Mouse (Mus musculus) megakaryocyte-erythroid progenitor cell, adult 5-6 weeks (primary cell): ENCODE measurements around the gene 0610010K14Rik. TPM values are rescaled to one million over a fixed set of nuclear protein-coding genes. Genes with fewer than 3 reads are reported as not detected.

Experiments used
- ATAC-seq: replicated peaks from 2 replicates; pipeline ENCODE4 v1.8.0; 2016; ENCODE audit warnings: mild to moderate bottlenecking, inconsistent platforms; ENCODE audit not compliant: severe bottlenecking, poor library complexity, low FRiP score, low TSS enrichment
- total RNA-seq, 2 experiments: library from RNA; stranded (forward) in 1 of 2; stranded (reverse) in 1 of 2; fragments of 200-1000, 215-1000 nt in 1 of 2; fragments of >200 nt in 1 of 2; fragmentation: Nextera tagmentation in 1 of 2; gene quantifications; 2 replicates each; pipeline ENCODE4 v1.2.3; 2014 to 2017

The 0610010K14Rik gene
- total RNA-seq, 2 experiments from 2014 or later = 45.7 to 71.3 TPM

GRCm38 (mm10) chr11:70193354-70194285 lies 44.1 kb downstream of the 0610010K14Rik start:
- ATAC-seq = no peak

GRCm38 (mm10) chr11:70192157-70192556 lies 45.6 kb downstream of the 0610010K14Rik start:
- no peak for ATAC-seq

GRCm38 (mm10) chr11:70191188-70191587 lies 46.5 kb downstream of the 0610010K14Rik start:
- ATAC-seq = no peak

DNA sequence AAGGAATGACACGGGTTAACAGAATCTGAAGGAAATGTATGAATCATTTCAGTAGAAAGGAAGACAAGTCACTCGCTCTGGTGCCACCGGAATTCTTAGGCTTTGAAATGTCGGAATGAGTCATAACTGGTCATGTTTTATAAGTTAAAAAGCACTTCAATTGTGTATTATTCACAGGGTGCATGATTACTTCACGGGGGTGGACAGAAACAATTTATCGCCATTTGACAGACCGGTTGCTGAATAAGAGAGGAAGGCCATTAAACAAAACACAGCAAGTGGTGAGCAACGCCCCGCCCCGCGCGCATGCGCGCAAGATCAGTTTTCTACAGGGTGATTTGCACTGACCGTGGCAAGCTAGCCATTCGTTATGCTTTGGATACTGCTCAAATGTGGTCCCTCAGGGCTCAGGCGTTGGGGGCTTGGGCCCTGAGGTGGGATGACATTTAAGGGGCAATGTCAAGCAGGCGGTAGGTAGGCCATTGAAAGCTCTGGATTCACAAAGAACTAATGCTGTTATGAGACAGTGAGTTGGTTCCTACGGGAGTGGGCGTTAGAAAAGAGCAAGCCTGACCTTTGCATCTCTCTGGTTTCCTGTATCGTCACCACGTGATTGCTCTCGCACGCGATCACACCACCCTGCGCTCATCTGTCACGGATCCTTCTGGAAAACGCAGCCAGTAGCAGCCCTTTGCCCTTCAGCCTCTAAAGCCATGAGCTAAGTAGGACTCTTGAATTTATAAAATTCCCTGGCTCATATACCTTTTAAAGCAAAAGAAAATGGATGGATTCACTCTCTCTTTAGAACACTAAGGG lies 48.2 kb downstream of the 0610010K14Rik start:
- no peak for ATAC-seq

Other genes starting within 250 kb of the 0610010K14Rik start
- gene Gabarap, start 246.8 kb downstream of the 0610010K14Rik start, total RNA-seq (2014; fragmentation: Nextera tagmentation) = 267 and 278 TPM in 2 replicates
- 222 and 223 TPM in 2 replicates for gene Gabarap, start 246.8 kb downstream of the 0610010K14Rik start, total RNA-seq (2017)
- gene Phf23, start 242.1 kb downstream of the 0610010K14Rik start, total RNA-seq (2014; fragmentation: Nextera tagmentation) = 49.1 and 53.9 TPM in 2 replicates
- 46.2 and 53.7 TPM in 2 replicates for gene Phf23, start 242.1 kb downstream of the 0610010K14Rik start, total RNA-seq (2017)
- gene Dvl2, start 237.3 kb downstream of the 0610010K14Rik start, total RNA-seq (2014; fragmentation: Nextera tagmentation) = 20.3 and 30.0 TPM in 2 replicates
- 15.8 and 20.8 TPM in 2 replicates for gene Dvl2, start 237.3 kb downstream of the 0610010K14Rik start, total RNA-seq (2017)
- 50.8 and 85.0 TPM in 2 replicates for gene Acadvl, start 222.5 kb downstream of the 0610010K14Rik start, total RNA-seq (2014; fragmentation: Nextera tagmentation)
- gene Acadvl, start 222.5 kb downstream of the 0610010K14Rik start, total RNA-seq (2017) = 58.1 and 70.7 TPM in 2 replicates
- gene Dlg4, start 221.0 kb downstream of the 0610010K14Rik start, total RNA-seq (2014; fragmentation: Nextera tagmentation) = 2.1 and 3.0 TPM in 2 replicates
- 0.23 and 0.76 TPM in 2 replicates for gene Dlg4, start 221.0 kb downstream of the 0610010K14Rik start, total RNA-seq (2017)
- gene Asgr1, start 183.8 kb downstream of the 0610010K14Rik start, total RNA-seq (2014; fragmentation: Nextera tagmentation) = not detected in 2 replicates
- gene Asgr1, start 183.8 kb downstream of the 0610010K14Rik start, total RNA-seq (2017) = not detected in 2 replicates
- not detected in 2 replicates for gene Asgr2, start 145.3 kb downstream of the 0610010K14Rik start, total RNA-seq (2014; fragmentation: Nextera tagmentation)
- not detected in 2 replicates for gene Asgr2, start 145.3 kb downstream of the 0610010K14Rik start, total RNA-seq (2017)
- gene Mgl2, start 107.6 kb downstream of the 0610010K14Rik start, total RNA-seq (2014; fragmentation: Nextera tagmentation) = not detected in 2 replicates
- not detected in 2 replicates for gene Mgl2, start 107.6 kb downstream of the 0610010K14Rik start, total RNA-seq (2017)
- not detected in 2 replicates for gene Clec10a, start 81.7 kb downstream of the 0610010K14Rik start, total RNA-seq (2014; fragmentation: Nextera tagmentation)
- 0.75 TPM in 1 of 2 replicates, not detected in the other for gene Clec10a, start 81.7 kb downstream of the 0610010K14Rik start, total RNA-seq (2017)
- gene Slc16a11, start 25.2 kb downstream of the 0610010K14Rik start, total RNA-seq (2014; fragmentation: Nextera tagmentation) = not detected in 2 replicates
- gene Slc16a11, start 25.2 kb downstream of the 0610010K14Rik start, total RNA-seq (2017) = not detected in 2 replicates
- 2.4 and 3.1 TPM in 2 replicates for gene Slc16a13, start 16.9 kb downstream of the 0610010K14Rik start, total RNA-seq (2014; fragmentation: Nextera tagmentation)
- 0.19 and 4.7 TPM in 2 replicates for gene Slc16a13, start 16.9 kb downstream of the 0610010K14Rik start, total RNA-seq (2017)
- gene Bcl6b, start 8.1 kb downstream of the 0610010K14Rik start, total RNA-seq (2014; fragmentation: Nextera tagmentation) = 0.28 and 0.62 TPM in 2 replicates
- gene Bcl6b, start 8.1 kb downstream of the 0610010K14Rik start, total RNA-seq (2017) = not detected in 2 replicates
- 5.4 and 9.6 TPM in 2 replicates for gene Gm21988, start 1.9 kb upstream of the 0610010K14Rik start, total RNA-seq (2014; fragmentation: Nextera tagmentation)
- gene Gm21988, start 1.9 kb upstream of the 0610010K14Rik start, total RNA-seq (2017) = 0.33 and 0.91 TPM in 2 replicates
- gene Rnasek, start 1.9 kb upstream of the 0610010K14Rik start, total RNA-seq (2014; fragmentation: Nextera tagmentation) = 109 and 125 TPM in 2 replicates
- 19.7 and 27.5 TPM in 2 replicates for gene Rnasek, start 1.9 kb upstream of the 0610010K14Rik start, total RNA-seq (2017)
- 0.48 TPM in 1 of 2 replicates, not detected in the other for gene Alox12, start 17.4 kb upstream of the 0610010K14Rik start, total RNA-seq (2014; fragmentation: Nextera tagmentation)
- gene Alox12, start 17.4 kb upstream of the 0610010K14Rik start, total RNA-seq (2017) = 0.11 and 0.42 TPM in 2 replicates
- gene Alox12e, start 84.7 kb upstream of the 0610010K14Rik start, total RNA-seq (2014; fragmentation: Nextera tagmentation) = not detected in 2 replicates
- gene Alox12e, start 84.7 kb upstream of the 0610010K14Rik start, total RNA-seq (2017) = not detected in 2 replicates
- gene Alox15, start 114.1 kb upstream of the 0610010K14Rik start, total RNA-seq (2014; fragmentation: Nextera tagmentation) = not detected in 2 replicates
- not detected in 2 replicates for gene Alox15, start 114.1 kb upstream of the 0610010K14Rik start, total RNA-seq (2017)
- gene Pelp1, start 172.1 kb upstream of the 0610010K14Rik start, total RNA-seq (2014; fragmentation: Nextera tagmentation) = 44.4 and 55.9 TPM in 2 replicates
- 10.0 and 12.9 TPM in 2 replicates for gene Pelp1, start 172.1 kb upstream of the 0610010K14Rik start, total RNA-seq (2017)
- 41.8 and 43.2 TPM in 2 replicates for gene Arrb2, start 194.7 kb upstream of the 0610010K14Rik start, total RNA-seq (2014; fragmentation: Nextera tagmentation)
- gene Arrb2, start 194.7 kb upstream of the 0610010K14Rik start, total RNA-seq (2017) = 21.7 and 32.6 TPM in 2 replicates
- gene Med11, start 214.0 kb upstream of the 0610010K14Rik start, total RNA-seq (2014; fragmentation: Nextera tagmentation) = 25.5 and 34.8 TPM in 2 replicates
- 38.6 and 46.5 TPM in 2 replicates for gene Med11, start 214.0 kb upstream of the 0610010K14Rik start, total RNA-seq (2017)
- 0.30 and 0.94 TPM in 2 replicates for gene Zmynd15, start 221.5 kb upstream of the 0610010K14Rik start, total RNA-seq (2014; fragmentation: Nextera tagmentation)
- not detected in 2 replicates for gene Zmynd15, start 221.5 kb upstream of the 0610010K14Rik start, total RNA-seq (2017)
- 0.99 TPM in 1 of 2 replicates, not detected in the other for gene Cxcl16, start 222.1 kb upstream of the 0610010K14Rik start, total RNA-seq (2014; fragmentation: Nextera tagmentation)
- 0.08 TPM in 1 of 2 replicates, not detected in the other for gene Cxcl16, start 222.1 kb upstream of the 0610010K14Rik start, total RNA-seq (2017)